Mouse (Mus musculus) CH12.LX (cell line): ENCODE measurements around the gene Gm13199.

Experiments
- CTCF ChIP-seq, 2 experiments: IDR thresholded peaks in 1 of 2; conservative IDR thresholded peaks in 1 of 2; 2 replicates each; pipeline ENCODE4 v1.5.1; 2011 to 2012; ENCODE audit warnings: low read depth in 2 of 2, low read length in 2 of 2, improper control_type of control experiment in 1 of 2, inconsistent platforms in 1 of 2, mild to moderate bottlenecking in 1 of 2, moderate library complexity in 1 of 2
- EP300 ChIP-seq: IDR thresholded peaks from 2 replicates; pipeline ENCODE4 v1.6.1; 2011; ENCODE audit warnings: low read length, improper control_type of control experiment
- MXI1 ChIP-seq: IDR thresholded peaks from 2 replicates; pipeline ENCODE4 v1.6.1; 2011; ENCODE audit warnings: mild to moderate bottlenecking, low read depth, low read length, improper control_type of control experiment
- POLR2A ChIP-seq: IDR thresholded peaks from 2 replicates; pipeline ENCODE4 v1.6.1; 2011; ENCODE audit warnings: low read depth, mild to moderate bottlenecking, improper control_type of control experiment, low read length
- RAD21 ChIP-seq: IDR thresholded peaks from 2 replicates; pipeline ENCODE4 v1.6.1; 2011; ENCODE audit warnings: low read depth, mild to moderate bottlenecking, low read length, improper control_type of control experiment, moderate library complexity
- SIN3A ChIP-seq: IDR thresholded peaks from 2 replicates; pipeline ENCODE4 v1.6.1; 2012; ENCODE audit warnings: low read length, improper control_type of control experiment, inconsistent platforms
- ZKSCAN1 ChIP-seq: IDR thresholded peaks from 2 replicates; pipeline ENCODE4 v1.6.1; 2012; ENCODE audit warnings: low read depth, inconsistent platforms, low read length, improper control_type of control experiment, borderline replicate concordance

DNA sequence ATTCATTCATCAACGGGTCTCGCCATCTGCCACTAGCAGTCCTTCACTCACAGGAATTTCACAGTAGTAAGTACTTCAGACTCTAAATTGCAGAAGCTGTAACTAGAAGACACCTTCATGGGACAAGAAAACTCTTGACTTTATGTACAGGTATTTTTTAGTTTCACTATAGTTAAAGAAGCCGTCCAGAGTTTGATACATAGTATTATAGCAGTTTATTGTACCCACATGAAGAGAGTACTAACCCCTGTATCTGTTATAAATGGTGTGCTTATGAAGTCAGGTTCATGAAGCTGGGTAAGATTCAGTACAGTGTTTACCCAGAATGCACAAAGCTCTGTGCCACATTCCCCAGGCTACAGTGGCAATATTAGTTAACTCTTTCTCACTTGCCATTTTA lies at the start of gene Gm13199:
- TF ChIP-seq MXI1: no peak
- no peak for TF ChIP-seq CTCF (conservative IDR thresholded peaks at IDR 0.05 in 1 of 2, IDR thresholded peaks at IDR 0.05 in 1 of 2; ENCODE audit: low read depth in 2 of 2, low read length in 2 of 2)
- no peak for TF ChIP-seq EP300
- no peak for TF ChIP-seq RAD21
- no peak for TF ChIP-seq POLR2A
- no peak for TF ChIP-seq ZKSCAN1
- no peak for TF ChIP-seq SIN3A
